Mouse (Mus musculus) small intestine, adult 10 weeks (tissue): ENCODE results near the gene Fam19a2. TPM values are rescaled to one million over a fixed set of nuclear protein-coding genes. Genes with fewer than 3 reads are reported as not detected.

Experiments used
- polyA plus RNA-seq: library from polyadenylated mRNA; stranded (reverse); fragments of 350-450 nt; fragmentation: Illumina TruSeq; extraction: RNeasy Lipid Tissue Mini Kit (QIAGEN cat#74804); gene quantifications from one replicate; pipeline ENCODE4 v1.2.3, GENCODE M21; 2014; ENCODE audit warnings: low replicate concordance

The Fam19a2 gene
- 0.26 TPM for polyA plus RNA-seq

GRCm38 (mm10) chr10:123263876-123264309 is at the start of gene Fam19a2:
Gene Fam19a2, plus strand, starts transcription at chr10:123263996.

Other genes with a start within 250 kb of the Fam19a2 start
- 64.9 TPM for gene Mon2, start 187.5 kb upstream of the Fam19a2 start, polyA plus RNA-seq
- gene Usp15, start 67.0 kb upstream of the Fam19a2 start, polyA plus RNA-seq: 122 TPM